Mouse (Mus musculus) thymus, postnatal 14 days (tissue): ENCODE data around the gene Trpc4ap.

ENCODE experiments used
- DNase-seq: peaks from one replicate; pipeline ENCODE4 v3.0.0; 2021

Trpc4ap gene

DNA sequence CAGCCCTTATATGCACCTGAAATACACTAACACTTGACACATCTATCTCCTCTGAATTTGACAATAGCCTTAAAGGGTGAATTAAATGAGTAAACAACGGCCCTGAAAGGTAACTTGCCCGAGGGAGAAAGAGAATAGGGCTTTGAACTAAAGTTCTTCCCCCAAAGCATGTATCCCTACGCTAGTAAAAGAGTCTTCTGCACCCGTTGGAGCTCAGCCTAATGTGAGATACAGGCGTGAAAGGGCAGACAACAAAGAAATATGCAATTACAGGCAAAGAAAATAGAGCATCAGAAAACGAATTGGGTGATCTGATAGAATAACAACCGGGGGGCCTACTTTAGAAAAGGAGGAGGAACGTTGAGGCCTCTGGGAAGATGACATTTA, 855 bp downstream of the Trpc4ap start:
- DNase-seq, result no peak

- no peak for DNase-seq
Measured at GRCm38 (mm10) chr2:155689211-155689610, 3.0 kb downstream of the Trpc4ap start.

DNA sequence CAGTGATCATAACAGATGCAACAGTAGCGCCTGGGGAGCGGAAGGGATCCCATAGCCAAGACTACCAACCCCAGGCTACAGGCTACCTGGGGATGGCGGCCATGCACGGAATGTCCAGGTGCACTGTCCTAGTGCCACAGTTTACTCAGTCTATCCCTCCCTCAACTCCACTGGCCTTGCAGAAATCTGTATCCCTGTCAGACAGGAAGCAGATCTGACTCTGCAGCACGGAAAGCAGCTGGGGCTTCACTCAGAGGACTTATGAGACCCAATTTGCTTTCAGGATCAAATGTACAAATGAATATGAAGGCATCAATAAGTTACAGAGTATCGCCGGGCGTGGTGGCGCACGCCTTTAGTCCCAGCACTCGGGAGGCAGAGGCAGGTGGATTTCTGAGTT, 4.4 kb downstream of the Trpc4ap start:
- DNase-seq, result peak; percentile 52

GRCm38 (mm10) chr2:155686572-155686971, 5.6 kb downstream of the Trpc4ap start:
- peak; percentile 50 for DNase-seq

DNA sequence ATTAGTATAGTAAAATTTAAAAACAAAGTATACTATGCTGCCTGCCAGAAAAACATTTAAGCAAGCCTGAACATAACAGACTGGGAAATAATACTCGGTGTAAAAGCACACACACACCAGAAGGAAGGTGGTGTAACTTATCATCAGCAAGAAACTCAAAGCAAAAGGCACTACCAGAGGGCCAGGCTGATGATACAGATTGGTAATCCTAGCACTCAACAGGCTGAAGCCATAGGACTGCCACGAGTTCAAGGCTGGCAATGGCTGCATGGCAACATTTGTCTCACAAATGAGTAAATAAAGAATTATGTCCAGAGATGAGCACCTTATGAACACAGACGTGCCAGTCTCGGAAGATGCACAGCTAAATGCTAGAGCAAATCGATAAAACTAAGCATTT, 8.4 kb downstream of the Trpc4ap start:
- DNase-seq, result no peak

DNA sequence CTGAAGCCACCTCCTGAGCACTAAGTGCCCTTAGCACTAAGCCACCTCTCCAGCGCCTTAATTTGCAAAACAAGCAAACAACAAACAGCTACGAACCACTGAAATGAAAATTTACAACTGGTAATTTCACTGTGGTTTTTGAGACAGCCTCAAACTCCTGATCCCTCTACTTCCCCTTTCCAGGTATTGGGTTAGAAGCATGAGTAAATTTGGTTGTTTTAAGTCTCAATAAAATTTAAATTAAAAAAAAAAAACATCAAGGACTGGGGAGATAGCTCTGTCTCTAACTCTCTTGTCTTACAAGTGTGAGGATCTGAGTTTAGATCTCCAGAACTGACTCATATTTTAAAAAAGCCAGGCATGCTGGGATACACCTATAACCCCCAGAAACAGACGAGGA, 9.0 kb downstream of the Trpc4ap start:
- no peak for DNase-seq

DNA sequence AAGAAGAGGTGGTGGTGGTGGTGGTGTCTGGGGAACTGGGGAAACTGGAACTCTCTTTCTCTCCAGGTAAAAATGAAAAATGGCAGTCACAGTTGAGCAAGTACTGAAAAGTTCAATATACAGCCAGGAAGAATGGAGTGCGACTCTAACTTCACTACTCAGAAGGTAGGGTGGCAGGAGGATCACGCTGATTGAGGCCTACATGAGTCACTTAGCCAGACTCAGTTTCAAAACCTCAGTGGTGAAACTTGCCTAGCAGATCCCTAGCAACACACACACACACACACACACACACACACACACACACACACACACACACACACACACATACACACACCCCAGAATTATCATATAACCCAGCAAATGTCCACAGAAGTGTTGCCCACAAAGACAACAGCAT, 10.3 kb downstream of the Trpc4ap start:
- DNase-seq, result no peak

DNA sequence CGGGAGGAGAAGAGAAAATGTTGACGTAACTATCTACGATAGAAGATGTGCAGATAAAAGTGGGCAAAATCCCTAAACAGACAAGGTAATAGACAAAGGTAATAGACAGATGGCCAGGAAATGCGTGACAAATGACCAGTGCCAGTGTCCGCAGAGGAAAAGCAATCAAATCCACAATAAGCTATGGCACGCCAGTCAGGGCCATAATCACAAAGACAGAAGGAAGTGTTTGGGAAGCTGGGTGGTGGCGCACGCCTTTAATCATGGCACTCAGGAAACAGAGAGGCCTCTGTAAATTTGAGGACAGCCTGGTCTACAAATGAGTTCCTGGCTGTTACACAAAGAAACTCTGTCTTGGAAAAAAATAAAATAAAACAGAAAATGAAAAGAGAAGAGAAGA, 11.0 kb downstream of the Trpc4ap start:
- DNase-seq, result peak; percentile 22

- DNase-seq, result peak; percentile 46
Measured at GRCm38 (mm10) chr2:155680591-155680990, 11.6 kb downstream of the Trpc4ap start.

DNA sequence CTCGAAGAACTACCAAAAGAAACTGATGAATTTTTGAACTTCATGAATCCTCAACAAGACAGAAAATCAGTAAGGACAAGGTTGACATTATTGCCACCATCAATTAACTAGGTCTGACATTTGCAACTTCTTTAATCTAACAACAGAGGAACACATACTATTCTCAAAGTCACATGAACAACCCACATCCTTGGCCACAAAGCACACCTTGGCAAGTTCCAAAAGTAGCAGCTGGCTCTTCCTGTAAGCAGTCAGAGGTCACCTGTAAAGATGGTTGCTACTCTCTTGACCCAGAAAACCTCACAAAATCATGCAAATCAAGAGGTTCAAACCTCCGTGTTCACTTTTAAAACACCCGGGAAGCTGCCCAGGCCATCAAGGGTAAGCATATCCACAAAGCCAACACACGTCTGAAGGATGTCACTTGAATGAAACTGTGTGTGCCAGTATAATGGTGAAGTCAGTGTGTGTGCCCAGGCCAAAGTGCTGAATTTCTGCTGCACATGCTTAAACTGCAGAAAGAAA, 12.5 kb downstream of the Trpc4ap start:
- peak; percentile 64 for DNase-seq

DNA sequence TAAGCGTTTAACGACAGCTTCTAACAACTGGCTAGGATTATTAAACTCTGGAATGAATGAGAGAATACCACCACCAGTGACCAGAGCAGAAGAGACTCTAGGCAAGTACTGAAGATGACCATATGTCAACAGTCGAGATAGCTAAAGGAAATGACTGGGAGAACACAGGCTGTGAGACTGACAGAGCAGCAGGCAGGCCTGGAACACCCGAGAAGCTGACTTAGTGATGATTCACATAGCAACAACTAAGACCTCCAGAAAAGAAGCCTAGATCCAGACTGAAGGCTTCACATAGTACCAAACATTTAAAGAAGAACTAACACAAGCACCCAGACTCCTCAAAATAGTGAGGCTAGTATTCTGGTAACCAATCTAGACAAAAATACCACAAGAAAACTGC, 17.1 kb downstream of the Trpc4ap start:
- no peak for DNase-seq

DNA sequence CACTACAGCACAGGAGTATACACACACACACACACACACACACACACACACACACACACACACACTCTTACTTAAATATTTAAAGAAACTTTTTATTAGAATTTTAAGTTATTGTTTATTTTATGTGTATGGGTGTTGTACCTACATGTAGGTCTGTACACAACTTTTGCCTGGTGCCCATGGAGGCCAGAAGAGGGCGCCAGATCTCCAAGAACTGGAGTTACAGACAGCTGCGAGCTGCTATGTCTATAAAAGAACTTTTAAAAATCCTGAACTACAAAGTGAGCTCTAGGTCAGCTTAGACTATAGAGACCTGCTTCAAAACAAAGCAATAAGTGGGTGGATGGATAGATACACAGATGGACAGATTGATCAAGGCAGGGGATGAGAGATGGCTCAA, 18.6 kb downstream of the Trpc4ap start:
- peak; percentile 91 for DNase-seq

DNA sequence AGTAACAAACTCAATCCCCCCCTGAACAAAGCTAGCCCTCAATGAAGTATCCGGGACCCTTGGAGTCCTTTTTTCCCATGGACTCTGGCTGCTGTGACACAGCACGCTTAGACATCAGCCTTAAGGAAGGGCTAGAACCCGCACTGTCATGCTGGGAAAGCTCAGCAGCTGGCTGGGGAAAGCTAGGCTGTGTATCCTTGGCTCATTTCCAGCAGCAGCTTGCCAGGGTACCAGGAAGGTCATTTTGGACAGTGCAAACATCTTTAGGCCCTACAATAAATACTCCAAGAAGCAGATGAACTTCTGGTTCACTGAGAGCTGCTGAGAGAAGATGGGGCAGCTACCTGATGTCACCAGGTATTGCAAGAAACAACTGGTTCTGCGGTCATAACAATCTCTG, 20.9 kb downstream of the Trpc4ap start:
- no peak for DNase-seq

DNA sequence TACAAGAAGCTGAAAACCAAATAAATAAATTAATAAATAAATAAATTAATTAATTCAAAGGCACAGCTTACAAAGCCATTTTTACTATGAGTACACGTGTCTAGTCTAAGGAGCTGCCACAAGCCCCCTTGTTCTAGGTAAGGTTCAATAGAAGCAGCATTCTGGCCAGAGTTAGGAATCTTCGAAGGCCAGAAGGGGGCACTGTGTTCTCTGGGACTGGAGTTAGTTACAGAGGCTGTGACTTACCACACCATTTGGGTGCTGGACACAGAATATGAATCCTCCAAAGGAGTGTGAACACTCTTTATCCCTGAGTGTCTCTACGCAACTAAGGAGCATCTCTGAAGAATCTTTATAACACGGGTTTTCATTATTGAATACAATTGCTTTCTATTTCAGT, 23.7 kb downstream of the Trpc4ap start:
- DNase-seq, result peak; percentile 69

DNA sequence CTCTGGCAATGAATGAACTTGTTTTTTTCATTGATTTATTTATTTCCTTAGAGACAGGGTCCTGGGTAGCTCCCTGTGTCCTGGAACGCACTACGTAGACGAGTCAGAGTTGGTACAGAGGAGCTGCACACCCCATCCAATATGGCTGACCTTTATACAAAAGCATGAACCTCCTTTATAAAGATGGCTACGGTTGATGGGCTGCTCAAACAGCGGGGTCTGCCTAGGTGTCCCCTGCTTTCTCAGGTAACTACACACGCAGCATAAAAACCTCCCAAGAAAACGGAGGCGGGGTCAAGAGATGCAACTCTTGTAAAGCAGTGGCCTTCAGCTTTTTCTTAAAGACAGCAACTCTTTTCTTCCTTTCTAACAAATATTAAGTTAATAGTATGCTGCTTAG, 24.3 kb downstream of the Trpc4ap start:
- no peak for DNase-seq

DNA sequence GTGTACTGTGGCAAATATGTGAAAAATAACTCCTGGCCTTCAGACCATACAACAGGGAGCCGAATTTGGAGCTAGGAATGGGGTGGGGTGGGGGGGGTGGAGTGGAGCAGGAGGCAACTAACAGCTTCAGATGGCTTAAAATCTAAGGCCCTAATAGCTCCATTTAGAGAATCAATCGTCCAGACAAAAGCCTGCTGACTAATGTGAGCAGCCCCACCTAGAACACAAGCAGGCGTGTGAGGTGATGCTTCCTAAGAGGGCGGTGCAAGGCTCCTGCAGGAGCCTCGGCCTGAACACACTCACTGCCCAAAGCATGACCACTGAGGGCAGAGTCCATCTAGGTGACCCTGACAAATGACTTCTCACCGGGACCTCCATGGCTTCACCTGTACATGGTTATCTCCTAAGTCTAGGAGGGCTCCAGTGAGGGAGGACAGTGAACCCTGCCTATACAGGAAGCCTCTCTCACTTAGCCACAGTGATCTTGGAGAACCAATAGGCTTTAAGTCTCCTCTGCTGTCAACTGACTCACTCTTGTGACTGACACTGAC, 28.2 kb downstream of the Trpc4ap start:
- no peak for DNase-seq

- DNase-seq, result peak; percentile 64
Measured at GRCm38 (mm10) chr2:155663097-155663496, 29.1 kb downstream of the Trpc4ap start.

DNA sequence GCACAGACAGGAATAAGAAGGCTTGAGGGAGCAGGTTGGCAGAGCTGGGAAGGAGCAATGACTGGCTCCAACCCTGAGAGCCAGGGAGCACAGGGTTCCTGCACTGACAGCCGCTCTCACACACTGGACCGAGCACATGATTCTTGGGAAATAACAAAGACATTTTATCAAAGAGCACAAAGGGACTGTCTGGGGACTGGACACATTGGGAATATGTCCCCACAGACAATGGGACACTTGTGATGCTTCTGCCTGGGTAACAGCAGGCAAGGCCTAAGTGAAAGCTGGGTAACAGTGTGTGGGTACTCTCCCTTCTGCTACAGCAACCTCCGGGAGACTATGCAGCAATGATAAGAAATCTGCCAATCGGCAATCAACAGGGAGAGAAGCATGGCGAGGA, 29.8 kb downstream of the Trpc4ap start:
- DNase-seq, result no peak

GRCm38 (mm10) chr2:155655759-155656372, 36.3 kb downstream of the Trpc4ap start:
- DNase-seq, result no peak

GRCm38 (mm10) chr2:155652618-155653017, 39.6 kb downstream of the Trpc4ap start:
- no peak for DNase-seq

DNA sequence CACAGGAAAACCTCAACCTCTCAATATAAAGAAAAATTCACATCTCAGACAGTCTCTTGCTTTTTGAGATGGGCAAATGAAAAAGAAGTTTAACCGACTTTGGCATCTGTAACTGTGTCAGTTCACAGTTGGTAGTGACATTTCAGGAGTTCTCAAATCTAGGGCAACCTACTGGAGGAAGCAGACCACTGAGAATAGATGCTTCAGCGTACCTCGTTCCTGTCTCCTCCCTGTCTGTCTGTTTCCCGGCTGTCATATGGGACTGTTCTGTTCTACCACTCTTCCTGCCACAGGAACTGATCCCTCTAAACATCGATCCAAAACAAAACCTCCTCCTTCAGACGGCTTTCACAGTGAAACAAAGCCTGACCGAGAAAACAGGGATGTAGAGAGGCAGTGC, 46.4 kb downstream of the Trpc4ap start:
- no peak for DNase-seq

DNA sequence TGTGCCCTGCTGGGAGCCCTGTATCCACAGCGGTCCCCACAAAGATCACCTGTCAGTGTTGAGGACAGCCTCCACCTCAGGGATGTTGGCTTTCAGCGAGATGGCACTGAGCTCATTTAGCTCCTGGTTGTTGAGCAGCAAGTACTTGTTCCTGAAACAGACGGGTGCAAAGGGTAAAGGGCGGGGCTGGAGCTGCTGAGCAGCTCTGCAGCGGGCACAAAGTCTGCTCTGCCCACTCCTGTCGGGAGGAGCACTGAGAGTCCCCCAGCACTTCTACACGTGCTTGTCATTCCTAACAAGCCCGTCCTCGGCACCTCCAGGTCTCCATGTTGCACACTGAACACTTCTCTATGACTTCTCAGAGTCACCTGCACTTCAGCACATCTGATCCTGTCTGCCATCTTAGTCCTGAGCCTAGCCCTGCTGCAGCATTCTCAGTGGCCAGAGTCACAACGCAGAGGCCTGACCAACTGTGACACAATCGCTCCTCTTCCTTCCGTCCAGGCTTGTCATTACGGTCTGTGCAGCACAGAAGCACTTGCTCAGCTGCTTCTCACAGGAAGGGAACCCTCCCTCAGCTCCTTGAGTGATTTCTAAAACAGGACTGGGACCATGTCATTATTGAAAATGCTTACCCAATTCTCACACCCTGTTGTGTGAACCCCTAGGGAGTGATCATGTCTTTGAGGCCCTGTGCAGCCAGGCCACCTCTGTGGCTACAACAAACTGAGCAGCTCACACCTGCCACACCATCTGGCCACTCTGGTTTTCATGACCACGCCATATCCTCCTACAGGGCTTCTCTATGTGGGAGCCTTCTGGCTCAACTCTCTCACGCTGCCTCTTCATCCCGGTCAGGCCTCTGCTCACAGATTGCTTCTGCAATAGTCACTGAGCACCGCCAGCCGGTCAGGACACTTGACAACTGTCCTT, 50.4 kb downstream of the Trpc4ap start:
- no peak for DNase-seq

- no peak for DNase-seq
Measured at GRCm38 (mm10) chr2:155640656-155641055, 51.5 kb downstream of the Trpc4ap start.

- DNase-seq, result no peak
Measured at GRCm38 (mm10) chr2:155637411-155637810, 54.8 kb downstream of the Trpc4ap start.
